Mouse (Mus musculus): ENCODE results near the gene Slpi.
A peak's percentile ranks its signal among the peaks of the same experiment; 100 is the strongest.

The Slpi gene

GRCm38 (mm10) chr2:164419489-164419888 lies 30.6 kb upstream of the Slpi start:
- no peak for DNase-seq

DNA sequence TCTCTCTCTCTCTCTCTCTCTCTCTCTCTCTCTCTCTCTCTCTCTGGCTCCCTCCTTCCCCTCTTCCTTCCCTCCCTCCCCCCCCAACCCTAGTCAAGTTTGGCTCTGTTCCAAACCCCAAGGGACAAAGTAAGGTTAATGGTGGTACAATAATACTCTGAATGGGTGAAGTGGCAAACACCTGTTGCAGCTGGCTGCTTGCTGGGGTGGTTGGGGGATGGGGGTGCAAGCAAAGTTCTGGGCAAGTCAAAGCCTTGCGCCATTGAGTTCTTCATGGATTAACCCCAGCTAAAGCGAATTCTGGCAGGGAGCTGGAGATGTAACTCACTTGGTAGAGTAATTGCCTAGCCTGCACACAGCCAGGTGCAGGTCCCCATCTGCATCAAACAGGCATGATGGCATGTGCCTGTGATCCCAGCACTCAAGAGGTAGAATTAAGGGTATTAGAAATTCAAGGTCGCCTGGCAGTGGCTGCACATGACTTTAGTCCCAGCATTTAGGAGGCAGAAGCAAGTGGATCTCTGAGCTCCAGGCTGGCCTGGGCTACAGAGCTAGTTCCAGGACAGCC lies 29.5 kb upstream of the Slpi start:
- no peak for DNase-seq

DNA sequence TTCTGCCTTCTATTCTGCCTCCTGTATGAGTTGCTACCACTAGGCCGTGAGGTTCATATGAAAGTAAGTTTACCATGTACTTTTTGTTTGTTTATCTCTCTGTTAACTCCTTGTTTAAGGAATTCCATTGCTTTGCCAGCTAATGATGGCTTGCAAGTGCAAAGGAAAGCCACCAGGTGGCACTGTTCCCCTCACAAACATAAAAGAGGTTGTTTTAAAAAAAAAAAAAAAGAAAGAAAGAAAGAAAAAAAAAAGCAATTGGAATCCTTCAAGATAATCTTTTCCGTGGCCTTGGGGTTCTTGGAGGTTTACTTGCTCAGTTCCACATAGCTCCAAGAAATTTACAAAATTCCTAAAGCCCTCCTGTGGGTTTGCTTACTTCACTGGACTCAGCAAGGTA lies 28.3 kb upstream of the Slpi start:
- peak; percentile 68 for DNase-seq

- DNase-seq: no peak
Measured at GRCm38 (mm10) chr2:164414581-164414980, 25.7 kb upstream of the Slpi start.

DNA sequence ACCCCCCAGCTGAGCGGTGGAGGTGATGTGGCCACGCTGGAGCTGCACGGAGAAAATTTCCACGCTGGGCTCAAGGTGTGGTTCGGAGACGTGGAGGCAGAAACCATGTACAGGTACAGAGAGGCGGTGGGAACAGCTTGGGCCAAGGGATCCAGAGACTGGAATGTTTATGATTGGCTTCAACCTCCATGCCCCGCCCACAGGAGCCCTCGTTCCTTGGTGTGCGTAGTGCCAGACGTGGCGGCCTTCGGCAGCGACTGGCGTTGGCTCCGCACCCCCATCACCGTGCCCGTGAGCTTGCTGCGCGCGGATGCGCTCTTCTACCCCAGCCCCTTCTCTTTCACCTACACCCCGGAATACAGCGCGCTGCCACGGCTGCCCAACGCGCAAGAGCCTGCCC lies 25.3 kb upstream of the Slpi start:
- no peak for DNase-seq

- peak; percentile 78 for DNase-seq
Measured at GRCm38 (mm10) chr2:164407708-164408107, 18.8 kb upstream of the Slpi start.

DNA sequence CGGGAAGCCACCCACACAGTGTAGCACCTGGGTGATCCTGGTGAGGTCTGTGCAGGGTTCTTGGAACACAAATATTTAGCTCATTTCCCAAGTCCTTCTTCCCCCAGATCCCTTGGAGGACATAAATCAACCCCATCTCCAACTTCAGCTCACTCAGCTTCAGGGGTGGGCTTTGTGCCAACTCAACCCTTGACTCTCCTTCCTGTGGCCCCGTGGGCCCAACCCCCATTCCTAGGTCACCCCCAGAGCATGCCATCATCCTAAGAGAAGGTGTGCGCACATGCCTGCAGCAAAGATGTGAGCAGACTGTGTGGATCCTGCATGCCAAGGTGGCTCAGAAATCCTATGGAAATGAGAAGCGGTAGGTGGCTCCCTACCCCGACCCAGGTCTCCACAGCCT lies 16.6 kb upstream of the Slpi start:
- DNase-seq: no peak

DNA sequence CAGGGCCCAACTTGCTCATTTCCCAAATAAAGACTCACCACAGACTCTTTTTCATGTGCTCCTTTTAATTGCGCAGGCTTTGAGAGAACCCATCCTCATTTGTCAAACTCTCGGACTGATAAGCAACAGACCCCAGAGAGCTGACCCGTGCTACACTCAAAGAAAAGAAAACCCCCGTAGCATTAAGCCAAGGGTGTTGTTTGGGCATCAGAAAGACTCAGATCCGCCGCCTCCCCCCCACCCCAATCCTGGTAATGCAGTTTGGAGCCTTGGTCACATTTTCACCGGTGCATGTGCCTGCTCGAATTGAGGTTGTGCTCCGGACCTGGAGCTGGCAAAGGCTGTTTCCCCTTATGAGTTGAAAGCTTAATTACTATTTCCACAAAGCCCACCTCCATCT lies 16.2 kb upstream of the Slpi start, which contains the start of gene Matn4:
TSS of gene Matn4 (minus strand) at position 101 of the 400 bp plus-strand sequence.
- no peak for DNase-seq

DNA sequence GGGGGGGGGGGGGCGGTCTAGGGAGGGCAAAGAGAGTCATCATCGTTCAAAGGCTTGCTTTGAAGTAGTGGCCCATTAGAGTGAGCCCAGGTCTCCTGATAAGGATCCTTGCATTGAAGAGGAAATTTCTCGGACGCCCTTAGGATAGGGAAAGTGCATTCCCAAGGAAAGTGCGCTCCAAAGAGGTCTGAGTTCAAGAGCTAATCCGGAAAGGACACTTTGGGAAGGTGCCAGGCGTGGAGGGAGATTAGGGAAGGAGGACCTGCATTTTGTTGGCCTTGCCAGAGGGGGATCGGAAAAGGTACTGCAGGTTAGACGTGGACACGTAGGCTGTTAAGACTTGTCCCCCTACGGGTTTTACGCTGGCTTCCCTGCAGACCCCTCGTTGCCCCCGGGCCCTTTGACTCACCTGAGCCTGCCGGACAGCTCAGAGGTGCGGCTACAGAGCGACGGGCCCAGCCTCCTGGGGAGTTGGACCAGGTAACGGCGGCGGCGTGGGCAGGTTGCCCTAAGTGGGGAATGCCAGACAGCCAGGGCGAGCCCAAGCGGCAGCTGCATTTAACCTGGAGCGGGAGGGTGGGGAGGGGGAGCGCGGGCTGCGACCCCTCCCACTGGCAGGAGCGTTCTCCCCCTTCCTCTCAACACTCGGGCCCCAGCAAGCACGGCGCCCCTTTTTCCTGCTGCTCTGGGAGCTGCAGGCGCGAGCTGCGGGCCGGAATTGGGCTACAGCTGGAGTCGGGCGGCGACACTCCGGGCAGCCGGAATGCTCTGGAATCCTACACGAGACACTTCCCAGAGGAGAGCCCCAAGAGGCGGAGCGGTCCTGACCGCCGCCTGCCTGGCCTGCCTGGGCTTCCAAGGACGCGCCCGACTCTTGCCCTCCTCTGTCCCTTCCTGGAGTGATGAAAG lies 15.4 kb upstream of the Slpi start:
- peak; percentile 33 for DNase-seq

DNA sequence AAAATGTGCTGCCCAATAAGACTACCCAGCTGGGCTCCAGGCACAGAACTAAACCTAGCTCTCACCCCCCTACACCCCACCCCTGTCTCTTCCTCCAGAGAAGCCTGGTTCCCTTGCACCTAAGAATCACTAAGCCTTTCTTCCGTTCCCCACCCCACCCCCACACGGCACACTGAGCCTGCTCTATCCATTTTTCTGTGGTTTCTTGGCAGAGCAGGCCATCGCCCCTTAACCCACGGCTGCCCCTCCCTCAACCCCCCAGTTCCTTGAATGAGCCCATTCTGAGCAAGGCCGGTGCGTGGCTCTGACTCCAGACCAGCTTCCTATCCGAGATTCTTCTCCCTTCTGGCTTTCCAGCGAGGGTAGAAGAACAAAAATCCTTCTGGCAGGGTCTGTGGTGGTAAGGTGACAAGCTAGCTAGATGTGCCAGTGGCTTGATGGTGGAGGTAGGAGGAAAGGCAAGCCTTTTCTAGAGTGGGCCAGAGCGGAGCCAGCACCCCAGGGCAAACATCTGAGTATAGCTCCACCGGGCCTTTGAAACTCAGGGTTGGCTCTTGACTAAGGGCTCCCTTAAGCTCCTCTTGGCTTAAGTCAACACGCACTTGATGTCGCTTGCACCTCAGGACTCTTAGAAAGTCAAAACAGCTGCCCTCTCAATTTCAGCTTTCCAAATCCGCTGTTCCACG lies 14.6 kb upstream of the Slpi start:
- no peak for DNase-seq

DNA sequence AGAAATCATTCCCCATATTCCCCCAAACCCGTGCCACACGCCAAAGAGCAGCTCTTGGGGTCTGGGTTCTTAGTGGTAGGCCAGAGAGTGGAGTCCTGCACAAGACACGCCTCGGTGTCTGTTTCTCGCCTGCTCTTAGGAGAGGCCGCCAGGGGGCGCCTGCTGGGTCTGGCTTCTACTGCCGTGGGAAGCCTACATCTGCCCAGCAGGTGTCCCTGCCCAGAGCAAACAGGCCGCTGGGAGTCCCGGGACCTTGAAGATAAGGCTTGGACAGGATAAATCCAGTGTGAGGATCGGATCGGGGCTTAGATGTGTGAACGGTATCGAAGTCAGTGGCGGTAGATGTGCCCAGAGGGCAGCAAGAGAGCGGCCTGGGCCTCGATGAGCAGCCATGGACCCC lies 14.0 kb upstream of the Slpi start, which contains the start of gene Rbpjl:
TSS of gene Rbpjl (plus strand) at position 236 of the 400 bp plus-strand sequence.
- peak; percentile 85 for DNase-seq

- DNase-seq: no peak
Measured at GRCm38 (mm10) chr2:164396911-164397310, 8.0 kb upstream of the Slpi start.

GRCm38 (mm10) chr2:164396076-164396475 lies 7.2 kb upstream of the Slpi start:
- DNase-seq: no peak

DNA sequence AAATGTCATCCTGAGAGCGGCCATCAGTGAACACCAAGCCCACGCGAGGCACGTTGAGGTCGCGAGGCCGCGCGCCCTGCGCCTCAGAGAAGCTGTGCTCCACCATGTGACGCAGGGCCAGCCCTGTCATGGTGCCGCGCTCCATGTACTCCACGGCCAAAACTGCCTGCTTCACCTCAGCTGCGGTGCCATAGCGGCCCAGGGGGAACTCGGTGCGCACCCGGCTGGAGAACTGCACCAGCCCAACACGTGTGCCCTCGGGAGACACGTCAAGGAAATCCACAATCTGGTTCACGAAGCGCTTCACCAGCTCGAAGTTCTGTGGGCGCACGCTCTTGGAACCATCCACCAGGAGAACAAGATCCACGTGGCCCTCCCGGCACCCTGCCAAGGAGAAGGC lies 4.2 kb upstream of the Slpi start:
- no peak for DNase-seq

DNA sequence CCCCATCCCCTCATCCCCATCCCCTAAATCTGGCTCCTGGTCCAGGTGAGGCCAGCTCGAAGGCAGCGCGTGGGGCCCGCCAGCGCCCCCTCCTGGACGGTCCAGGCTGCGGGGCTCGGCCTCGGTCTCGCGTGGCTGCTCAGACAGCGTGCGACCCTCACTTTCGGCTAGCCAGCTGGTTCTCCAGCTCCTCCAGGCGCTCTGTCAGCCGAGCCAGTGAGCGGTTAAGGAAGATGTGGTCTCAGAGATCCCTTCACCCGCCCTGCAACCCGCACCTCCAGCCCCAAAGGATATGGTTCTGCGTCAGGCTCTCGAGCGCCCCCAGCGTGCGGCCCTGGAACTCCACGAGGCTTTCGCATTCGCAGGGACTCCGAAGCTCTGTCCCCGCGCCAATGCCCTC lies 604 bp upstream of the Slpi start:
- peak; percentile 89 for DNase-seq

DNA sequence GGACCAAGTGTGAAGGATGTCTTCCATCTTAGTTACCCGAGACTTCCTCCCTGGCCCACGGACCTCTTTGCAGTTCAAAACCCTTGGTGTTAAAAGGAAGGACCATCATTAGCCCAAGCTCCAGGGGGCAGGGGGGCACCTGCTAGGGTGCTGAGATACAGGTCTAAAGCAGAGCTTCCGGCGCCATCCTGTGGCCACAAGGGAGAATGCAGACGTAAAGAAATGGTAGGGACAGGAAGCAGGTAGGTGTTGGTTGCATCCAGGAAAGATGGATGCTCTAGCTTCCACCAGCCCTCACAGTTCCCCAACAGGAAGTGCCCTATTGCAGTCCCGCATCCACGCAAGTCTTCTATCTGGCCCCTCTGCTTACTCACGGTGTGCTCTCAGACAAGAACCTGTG lies 1.9 kb downstream of the Slpi start:
- DNase-seq: peak; percentile 67

DNA sequence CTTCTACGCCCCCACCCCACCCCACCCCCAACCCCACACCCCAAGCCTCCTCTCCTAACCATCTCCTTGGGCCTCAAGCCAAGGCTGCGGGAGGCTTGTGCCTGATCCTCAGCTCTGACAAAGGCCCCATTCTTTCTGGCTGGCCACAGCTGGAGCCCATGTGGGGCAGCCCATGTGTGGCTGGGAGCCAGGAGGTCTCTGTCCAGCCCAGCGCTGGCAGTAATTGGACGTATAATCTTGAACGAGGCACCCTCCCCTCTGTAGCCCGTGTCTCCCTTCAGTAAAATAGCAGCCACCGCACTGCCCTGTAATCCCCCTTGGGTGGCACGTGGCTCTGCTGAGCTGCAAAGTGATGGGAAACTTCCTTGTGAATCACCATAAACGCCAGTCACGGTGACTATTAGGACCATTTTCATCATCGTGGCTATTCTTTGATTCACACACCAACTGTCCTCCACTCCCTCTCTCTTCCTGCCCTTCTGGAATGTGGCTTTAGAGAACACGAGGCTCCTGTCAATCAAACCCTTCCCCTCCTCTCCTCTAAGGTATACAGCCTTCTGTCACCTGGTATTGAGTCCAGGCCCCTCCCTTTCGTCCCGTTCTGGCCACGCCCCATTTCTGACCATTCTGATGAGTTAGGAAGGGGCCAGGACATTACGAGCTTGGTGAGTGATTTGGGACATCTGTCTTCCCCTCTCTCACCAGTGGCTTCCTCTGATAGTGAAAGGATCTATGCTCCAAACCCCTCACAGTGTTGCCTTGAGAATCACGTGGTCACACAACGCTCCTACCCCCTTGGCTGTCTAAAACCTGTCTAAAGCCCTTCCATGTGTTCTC lies 2.8 kb downstream of the Slpi start:
- DNase-seq: peak; percentile 97

- DNase-seq: no peak
Measured at GRCm38 (mm10) chr2:164383656-164384399, 5.1 kb downstream of the Slpi start.

GRCm38 (mm10) chr2:164382971-164383370 lies 5.9 kb downstream of the Slpi start:
- DNase-seq: no peak

- DNase-seq: no peak
Measured at GRCm38 (mm10) chr2:164381726-164382125, 7.2 kb downstream of the Slpi start.

DNA sequence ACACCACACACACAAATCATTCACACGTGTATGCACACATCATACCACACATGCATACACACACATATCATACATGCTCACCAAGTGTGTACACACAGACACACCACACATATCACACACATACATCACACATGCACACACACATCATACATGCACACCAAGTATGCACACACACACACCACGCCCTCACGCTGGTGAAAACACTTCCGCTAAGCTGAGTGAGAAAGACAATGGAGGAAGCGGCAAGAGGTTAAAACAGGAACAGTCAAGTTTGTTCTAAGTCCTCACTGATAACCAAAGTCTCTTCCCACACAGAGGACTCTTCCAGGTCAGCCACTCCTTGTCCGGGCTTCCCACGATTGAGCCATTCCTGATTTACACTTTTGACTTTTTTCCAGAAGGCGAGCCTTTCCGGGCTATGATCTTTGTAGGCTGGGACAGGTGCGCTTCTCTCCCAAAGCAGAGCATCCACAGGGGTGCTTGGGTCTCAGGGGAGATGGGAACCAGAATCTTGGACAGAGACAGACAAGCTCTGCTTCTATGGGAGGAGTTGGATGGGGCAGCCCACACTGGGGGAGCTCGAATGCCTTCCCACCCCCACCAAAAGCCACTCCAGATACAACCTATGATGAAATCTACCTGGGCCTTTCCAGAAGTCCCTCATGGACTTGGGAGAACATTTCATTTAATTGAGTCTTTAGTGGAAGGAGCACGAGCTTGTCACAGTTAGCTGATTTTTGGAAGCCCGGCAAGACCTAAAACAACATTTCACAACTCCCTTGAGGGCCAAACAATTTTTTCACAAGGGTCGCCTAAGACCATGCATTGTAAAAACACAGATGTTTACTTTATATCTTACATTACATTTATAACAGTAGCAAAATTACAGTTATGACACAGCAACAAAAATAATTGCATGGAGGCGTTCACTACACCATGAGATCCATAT lies 11.1 kb downstream of the Slpi start:
- no peak for DNase-seq
